Mouse (Mus musculus) kidney, adult 11 months (tissue): Measurements from ENCODE around the gene Myo5a.

Experiments
- DNase-seq: peaks from one replicate; pipeline ENCODE4 v3.0.0; 2022

Gene Myo5a

DNA sequence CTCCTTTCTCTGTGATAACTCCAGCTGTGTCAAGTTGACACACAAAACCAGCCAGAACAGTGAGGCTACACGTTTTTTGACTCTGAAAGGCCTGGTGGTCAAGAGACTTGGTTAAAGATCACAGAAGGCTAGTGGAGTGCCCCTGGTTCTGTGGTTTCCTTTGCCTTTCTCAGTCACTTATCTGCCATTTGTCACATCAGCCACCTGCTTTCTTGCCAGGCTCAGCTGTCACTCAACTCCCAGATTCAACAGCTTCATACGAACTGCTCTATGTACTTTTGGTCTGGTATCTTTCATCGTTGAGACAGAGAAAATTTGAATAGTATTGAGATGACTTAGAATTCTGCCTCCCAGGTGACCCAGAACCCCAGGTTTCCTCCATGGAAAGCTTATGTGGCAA, 183.0 kb downstream of the Myo5a start:
- DNase-seq, result no peak

DNA sequence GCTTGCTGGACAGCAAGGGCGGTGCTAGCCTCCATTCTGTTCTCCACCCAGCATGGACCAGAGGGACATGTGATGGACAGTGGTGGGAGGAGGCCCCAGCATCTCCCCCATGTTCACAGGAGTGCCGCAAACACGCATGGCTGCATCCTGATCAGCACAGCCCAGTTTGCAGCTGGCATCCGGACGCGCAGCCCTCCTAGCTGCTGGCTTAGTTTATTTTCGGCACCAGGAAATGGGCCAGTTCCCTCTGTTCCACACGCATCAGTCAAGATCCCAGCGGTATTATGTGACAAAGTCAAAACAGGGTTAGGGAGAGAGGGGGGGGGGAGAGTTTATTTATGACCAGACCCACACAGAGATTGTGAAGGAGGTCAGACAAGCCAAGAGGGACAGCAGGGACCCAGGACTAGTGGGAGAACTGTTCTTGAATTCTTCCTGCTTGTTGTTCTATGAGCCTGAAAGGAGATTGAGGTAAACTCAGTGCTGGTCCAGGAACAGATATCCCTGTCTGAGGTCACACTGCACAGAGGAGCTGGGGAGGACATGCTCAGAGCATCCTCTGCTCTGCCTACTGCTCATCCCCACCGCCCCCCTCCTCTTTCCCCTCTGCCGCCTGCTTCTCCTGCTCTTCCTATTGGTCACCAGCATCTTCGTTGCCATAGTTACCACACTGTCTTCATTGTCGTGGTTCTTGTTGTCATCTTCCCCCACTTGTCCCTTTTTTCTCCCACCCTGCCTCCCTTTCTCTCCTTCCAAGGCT, 183.6 kb downstream of the Myo5a start:
- DNase-seq, result peak; percentile 40

GRCm38 (mm10) chr9:75255820-75256545, 185.2 kb downstream of the Myo5a start:
- DNase-seq, result peak; percentile 41

GRCm38 (mm10) chr9:75258792-75259191, 188.0 kb downstream of the Myo5a start:
- DNase-seq, result no peak

GRCm38 (mm10) chr9:75259656-75260055, 188.8 kb downstream of the Myo5a start:
- no peak for DNase-seq

- DNase-seq, result no peak
Measured at GRCm38 (mm10) chr9:75261332-75261872, 190.6 kb downstream of the Myo5a start.

DNA sequence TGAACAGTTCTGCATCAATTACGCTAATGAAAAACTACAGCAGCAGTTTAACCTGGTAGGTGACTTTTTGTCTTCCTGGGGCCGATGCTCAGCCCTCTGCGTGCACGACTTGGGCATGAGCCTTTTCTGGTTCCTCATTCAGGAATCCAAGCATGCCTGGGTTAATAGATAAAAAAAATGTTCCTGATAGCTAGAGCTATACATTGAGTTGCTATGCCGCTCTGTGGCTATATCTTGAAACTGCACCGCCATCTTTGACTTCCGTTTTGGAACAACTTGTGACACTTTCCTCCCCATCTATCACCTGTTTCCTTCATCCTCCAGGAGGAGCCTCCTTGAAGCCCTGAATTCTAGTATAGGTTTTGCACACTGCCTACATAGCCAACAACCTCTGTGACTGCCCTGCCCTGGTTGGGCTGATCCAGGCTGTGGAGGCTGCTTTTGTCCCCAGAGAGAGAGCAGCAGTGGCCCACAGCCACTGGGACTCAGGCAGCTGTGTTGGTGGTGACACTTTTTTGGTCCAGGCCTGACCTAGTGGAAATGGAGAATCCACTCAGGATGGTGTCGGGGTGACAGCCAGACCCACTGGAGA, 191.5 kb downstream of the Myo5a start:
- DNase-seq, result no peak

DNA sequence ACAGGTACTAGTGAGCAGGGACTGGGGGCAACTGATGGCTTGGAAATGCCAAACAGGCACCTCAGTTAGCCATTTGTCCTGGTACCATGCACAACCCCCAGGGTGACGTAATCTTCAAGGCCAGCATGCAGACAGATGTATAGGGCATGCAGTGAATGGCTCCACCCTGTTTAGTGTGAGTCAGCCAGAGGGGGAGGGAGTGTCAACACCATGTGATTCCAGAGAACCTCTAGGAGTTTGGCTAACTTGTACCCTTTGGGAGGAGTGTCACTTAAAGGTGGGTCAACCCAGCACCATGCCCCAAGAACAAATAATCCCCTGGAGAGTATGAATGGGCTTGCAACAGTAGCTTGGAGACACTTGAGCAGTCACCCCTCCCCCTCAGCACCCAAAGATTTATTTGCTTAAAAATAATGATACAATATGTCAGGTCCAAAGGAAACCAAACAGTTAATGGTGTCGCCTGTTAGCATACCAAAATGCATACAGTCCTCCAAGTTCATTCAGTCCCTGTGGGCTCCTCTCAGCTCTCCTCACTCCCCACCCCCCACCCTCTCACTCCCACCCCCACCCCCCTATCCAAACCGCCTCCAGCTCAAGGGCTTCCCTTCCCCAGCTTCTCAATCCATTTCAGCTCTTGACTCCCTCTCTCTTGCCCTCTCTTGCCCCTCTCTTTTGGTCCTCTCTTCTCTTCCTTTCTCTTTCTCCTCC, 193.3 kb downstream of the Myo5a start:
- DNase-seq, result no peak

DNA sequence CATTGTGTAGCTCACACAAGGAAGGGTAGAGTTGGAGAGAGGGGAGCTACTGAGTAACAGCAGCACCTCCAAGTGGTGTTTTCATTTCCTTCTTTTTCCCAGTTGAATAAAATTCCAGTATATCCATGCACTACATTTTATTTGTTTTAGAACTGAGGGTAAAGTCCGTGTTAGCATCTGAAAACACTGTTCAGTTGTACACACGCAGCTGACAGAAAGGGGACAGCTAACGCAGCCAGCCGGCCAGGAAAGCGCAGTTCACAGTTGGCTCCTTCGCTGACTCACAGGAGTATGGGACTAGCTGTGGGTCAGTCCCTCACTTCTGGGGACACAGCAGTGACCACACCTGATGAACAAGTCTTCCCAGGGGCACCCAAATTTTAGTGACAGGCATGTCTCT, 196.3 kb downstream of the Myo5a start:
- no peak for DNase-seq

- DNase-seq, result no peak
Measured at GRCm38 (mm10) chr9:75270382-75270781, 199.6 kb downstream of the Myo5a start.

DNA sequence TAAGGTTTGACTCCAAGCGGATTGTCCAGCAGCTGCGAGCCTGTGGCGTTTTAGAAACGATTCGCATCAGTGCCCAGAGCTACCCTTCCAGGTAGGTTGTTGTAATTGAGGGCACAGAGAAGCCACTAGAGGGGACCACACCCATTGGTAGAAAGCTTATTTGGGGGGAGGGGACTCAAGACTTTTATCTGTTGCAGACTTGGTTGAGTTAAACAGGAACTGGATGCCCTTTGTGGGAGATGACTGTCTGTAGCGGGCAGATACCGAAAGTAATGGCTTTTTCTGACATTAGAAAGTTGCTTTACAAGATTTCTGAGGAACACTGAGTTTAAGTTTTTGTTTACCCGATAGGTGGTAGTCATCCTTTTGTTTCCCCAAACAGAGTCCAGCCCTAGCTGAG, 200.7 kb downstream of the Myo5a start:
- DNase-seq, result no peak
